Mouse (Mus musculus): ENCODE data around the gene Klf5.

The Klf5 gene

DNA sequence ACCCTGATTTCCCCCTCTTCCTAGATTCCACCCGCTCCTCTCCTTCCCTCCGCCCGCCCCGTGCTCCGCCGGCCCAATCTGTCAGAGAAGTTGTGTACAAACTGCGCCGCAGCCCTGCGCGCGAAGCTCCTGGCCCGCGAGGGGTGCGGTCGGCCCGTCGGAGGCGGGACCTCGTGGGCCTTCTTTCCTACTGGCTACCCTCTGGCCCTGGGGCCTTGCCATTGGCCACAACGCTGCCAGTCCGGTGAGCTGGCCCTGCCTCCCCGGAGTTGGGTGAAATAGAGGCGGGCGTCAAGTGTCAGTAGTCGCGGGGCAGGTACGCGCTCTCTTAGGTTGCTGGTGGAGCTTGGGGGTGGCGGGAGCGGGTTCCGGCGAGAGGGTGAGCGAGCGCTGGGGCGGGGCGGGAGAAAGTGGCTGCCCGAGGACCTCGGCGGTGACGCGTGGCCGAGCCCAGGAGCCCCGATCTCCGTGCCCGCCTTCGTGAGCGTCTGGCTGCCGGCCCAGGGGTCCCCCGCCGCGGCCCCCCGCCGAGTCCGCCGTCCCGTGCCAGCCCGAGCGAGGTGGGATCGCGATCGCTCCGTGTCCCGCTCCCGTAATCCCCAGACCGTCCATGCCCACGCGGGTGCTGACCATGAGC lies at the start of gene Klf5:
Gene Klf5, plus strand, starts transcription at position 307 of the 637 bp plus-strand sequence.
- DNase-seq (ENCODE audit: extremely low read depth, low read depth, low spot score), result no peak

DNA sequence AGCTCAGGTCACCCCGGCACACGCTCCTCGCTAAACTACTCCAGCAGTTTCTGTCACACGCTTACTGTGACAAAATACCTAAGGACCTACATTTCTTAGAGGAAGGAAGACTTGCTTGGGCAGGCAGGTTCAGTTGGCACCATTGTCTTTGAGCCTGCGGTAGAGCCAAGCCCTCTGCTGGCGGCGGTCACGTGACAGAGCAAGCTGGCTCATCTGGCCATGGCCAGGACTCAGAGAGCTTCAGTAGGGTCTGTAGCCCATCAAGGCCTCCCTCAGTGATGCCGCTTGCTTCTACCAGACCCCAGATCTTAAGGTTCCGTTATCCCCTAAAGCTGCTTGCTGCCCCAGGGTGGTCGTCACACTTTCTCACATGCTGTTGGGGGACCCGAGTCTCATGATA lies 36.5 kb upstream of the Klf5 start:
- no peak for DNase-seq (ENCODE audit: extremely low read depth, low read depth, low spot score)

DNA sequence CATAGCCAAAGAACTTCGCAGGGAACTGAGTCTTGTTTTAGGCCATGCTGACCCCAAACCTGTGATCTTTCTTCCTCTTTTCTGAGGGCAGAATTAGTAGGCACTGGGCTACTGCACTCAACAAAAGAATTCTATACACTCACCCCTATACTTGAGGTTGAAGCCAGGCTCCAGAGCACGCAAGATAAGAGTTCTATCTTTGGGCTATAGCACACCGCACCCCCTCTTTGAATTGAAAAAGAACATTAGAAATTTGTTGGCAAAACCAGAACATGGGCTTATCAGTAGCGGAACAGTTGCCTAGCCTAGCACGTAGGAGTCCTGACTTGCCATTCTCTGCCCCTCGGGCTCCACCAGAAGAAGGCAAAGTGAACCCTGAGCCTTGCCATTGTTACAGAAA lies 34.7 kb upstream of the Klf5 start:
- DNase-seq (ENCODE audit: extremely low read depth, low read depth, low spot score), result no peak

DNA sequence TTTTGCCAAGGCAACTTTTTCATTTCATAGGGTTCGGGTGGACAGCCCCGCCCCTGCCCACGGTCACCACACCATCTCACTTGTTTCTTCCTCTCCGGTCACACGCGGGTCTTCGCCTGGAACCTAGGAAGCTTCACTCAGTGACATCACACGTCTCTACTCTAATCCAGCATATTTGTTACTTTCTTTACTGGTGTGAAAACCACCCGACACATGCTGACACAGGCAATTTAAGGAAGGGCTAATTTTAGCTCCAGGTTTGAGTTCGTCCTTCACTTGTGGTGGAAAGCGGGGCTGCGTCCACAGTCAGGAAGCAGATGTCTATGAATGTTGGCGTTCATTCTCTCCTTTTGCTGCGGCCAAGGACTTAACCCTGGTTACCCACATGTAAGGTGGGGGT lies 32.7 kb upstream of the Klf5 start:
- DNase-seq (ENCODE audit: extremely low read depth, low read depth, low spot score), result no peak

DNA sequence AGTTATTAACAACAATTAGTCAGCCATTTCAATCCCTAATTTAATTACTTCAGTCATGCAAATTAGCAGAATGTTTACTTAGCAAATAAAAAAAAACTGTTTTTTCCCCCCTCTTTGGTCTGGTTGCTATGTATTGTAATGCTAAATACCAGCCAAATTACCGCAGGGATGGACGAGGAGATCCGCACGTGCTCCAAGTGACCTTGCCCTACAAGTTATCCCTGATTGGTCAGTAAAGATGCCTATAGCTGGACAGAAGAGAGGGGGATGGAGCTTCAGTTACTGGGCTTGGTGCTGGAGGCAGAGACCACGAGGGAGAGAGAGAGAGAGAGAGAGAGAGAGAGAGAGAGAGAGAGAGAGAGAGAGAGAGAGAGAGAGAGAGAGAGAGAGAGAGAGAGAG lies 31.7 kb upstream of the Klf5 start:
- no peak for DNase-seq (ENCODE audit: extremely low read depth, low read depth, low spot score)

DNA sequence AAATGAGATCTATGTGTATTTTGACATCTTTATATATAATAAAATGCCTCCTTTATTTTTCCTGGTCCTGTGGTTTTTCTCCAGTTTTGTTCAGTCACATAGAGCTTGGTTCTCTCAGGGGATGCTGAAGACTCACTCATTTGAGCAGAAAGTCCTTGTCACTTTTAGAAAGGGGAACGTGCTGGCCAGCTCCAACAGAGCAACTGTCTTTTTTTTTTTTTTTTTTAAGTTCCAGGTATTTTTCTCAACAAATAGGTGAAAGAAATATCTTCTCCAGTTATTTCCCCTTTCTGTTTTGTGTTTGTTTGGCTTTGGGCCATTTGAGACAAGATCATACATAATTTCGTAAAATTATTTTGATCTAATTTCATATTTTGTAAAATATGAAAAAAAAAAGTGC lies 24.4 kb upstream of the Klf5 start:
- DNase-seq (ENCODE audit: extremely low read depth, low read depth, low spot score), result no peak

DNA sequence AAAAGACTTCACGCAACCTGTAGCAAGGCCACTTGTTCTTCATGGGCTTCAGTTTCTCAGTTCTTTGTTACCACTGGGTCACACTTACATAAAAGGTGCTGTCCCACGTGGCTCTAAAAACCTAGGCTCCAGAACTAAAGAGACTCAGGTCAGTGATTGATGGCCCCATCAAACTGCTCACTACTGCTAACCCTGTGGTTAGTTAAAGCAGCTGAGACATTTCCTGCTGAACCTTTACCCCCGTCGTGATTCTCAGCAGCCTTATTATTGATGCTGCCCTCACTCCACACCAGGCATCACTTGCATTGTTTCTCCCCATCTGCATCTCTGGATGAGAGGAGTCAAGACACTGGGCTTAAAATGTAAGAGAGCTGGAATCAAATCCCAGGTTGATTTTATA lies 22.7 kb upstream of the Klf5 start:
- DNase-seq (ENCODE audit: extremely low read depth, low read depth, low spot score), result no peak

DNA sequence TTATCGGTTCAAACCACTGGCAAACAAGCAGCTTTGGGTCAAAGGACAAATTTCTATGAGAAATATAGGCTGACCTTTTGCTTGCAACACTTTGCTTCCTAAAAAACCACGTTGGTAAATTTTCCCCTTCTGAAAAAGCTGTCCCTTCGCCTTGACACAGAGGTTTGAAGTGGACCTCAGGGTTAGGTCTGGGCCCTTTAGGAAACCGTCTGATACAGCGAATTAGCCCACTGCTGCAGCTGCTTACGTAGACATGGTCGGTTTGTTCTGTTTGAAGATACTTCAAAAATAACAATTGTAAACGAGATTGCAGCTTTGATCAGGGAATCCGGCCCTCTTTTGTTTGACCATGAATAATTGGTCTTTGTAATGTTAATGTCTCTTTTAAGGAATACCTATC lies 20.2 kb upstream of the Klf5 start:
- no peak for DNase-seq (ENCODE audit: extremely low read depth, low read depth, low spot score)

DNA sequence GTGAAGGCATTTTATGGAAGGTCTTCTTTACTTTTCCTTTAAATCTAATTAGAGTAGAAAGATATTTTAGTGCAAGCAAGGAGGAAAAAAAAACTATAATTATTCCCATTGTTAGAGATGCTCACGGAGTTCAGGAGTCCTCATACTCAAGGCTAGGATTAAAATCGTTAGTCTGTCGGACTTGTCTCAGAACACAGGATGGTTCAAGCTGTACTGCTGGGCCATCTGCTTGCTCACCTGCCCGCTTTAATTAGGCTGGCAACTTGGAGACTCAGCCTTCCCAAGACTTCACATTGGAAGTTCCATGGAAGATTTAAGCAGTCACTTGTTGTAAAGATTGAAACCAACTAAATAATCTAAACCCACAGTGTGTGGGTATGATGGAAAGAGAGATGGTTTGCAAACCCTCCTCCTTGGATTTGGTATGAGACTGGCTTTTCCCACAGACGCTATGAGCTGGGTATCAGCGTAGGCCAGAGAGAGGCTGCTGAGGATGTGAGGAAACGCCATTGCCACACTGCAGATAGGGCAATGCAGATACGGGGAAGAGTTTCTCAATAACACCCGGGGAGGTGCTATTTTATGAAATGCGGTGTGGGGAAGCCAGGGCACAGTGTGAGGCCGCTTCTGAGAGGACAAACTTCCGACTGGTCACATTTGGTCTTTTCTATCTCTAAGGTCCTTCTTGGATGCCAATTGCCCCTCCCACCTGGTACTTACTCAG lies 19.6 kb upstream of the Klf5 start:
- DNase-seq (ENCODE audit: extremely low read depth, low read depth, low spot score), result no peak

DNA sequence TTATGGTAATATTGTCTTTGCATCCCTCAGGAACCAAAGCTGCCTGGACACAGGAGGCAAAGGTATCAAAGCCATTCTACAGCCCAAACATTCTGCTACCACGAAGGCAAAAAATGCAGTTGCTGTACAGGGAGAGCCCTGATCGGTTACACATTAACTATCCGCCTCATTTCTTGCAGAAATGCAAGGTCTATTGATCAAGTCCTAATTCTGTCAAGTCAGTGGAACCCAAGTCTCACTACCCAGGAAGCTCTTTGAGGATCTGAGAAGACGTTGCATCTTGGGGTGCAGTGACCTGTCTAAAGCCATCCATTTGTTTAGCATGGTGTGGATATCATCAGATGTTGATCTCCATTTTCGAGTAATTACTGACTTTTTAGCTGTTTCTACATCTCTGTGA lies 18.1 kb upstream of the Klf5 start:
- no peak for DNase-seq (ENCODE audit: extremely low read depth, low read depth, low spot score)

DNA sequence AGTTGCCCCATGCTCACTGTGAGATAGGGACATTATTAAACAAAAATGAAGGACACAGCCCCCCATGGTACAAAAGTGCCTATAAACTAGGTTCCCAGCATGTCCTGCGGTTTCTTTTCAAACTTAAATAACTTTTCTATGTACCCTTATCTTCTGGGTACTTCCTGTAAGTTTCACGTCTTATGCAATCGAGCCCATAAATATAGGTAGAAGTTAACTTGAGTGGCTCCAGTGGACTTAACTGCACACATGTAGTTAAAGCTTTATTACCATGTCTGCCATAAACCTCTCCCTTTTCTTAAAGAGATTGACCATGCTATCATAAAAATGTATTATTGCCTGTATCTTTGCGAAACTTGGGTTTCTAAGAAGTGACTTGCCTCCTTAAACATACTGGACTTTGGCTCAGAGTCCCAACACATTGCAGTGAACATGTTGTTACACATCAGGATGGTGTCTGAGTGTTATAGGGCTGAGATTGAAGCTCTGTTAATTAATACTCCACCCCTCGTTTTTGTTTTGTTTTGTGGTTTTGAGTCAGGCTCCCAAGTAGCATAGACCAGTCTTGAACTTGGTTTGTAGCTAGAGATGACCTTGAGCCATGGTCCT lies 17.6 kb upstream of the Klf5 start:
- no peak for DNase-seq (ENCODE audit: extremely low read depth, low read depth, low spot score)

DNA sequence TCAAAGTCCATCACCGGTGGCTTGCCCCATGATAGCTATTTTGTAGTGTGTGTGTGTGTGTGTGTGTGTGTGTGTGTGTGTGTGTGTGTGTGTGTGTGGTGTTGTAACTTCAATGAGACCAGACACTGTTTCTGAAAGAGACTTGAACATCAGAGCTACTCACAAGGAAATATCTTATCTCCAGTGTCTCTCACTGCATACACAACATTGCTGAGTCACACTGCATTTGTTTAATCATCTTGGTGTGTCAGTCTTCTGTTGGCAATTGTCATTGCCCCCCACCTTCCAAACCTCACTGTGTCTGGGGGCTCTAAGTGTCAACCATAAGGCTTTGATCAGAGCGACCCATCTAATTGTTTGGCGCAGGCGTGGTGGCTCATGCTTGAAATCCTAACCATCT lies 13.0 kb upstream of the Klf5 start:
- DNase-seq (ENCODE audit: extremely low read depth, low read depth, low spot score), result no peak

DNA sequence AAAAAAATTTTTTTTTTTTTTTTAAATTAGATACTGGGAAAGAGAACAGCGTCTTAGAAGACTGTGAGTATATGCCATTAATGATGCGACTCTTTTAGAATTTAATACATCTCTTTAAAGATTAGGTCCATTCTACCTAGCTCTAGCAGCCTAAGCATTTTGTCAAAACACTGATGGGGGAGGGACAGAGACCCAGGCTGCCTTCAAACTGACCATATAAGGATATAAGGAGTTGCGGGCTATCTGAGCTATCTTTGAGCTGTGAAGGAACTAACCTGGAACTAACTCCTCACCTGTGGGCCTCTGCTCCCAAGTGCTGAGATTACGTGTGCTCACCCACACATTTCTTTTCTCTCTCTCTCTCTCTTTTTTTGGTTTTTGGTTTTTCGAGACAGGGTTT lies 6.3 kb upstream of the Klf5 start:
- DNase-seq (ENCODE audit: extremely low read depth, low read depth, low spot score), result no peak

DNA sequence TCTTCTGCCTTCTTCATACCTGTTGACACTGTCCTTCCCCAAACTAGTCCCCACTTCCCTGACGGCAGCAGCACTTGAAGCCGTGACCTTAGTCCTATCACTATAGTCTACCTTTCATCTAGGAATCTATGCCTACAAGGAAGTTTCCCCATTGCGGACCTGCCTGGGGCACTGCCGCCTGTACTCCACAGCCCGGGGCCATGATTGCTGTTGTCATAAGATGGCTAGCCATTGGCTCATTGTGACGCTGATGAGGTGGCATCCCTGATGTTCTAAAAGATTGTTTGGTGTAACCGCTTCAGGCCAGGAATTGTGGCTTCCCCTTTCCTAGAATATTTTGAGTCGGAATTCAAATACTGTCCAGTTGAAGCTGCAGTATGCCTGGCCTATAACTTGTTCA lies 4.1 kb upstream of the Klf5 start:
- DNase-seq (ENCODE audit: extremely low read depth, low read depth, low spot score), result no peak

DNA sequence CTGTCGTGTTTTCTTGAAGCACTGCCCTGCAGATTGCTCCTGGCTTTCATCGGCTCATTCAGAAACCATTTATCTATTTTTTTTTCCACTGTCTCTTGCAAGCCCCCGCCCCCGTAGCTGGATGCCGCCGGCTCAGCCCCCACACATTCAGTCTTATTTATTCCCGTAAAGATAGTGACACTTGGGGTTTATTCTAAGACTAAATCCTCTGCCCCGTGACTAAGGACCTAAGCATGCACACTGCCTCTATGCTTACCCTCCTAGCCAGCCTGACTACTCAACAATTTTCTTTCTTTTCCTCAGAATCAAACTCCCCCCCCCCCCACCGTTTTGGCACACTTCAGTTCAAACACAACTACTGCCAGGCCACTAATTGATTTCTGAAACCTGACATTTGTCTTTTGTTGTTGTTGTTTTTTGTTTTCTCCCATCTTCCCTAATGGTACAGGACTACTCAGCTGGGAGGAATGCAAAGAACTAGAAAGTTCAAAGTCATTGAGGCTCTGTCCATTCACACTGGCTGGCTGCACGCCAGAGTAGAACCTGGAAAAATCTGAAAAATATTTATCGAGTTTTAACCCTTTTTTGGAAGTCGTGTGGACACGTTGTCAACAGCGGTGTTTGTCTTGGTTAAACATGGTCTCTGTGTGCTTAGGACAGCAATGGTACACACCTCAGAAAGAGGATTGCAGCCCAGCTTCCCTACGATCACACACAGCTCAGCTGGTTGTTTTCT lies 2.7 kb upstream of the Klf5 start:
- no peak for DNase-seq (ENCODE audit: extremely low read depth, low read depth, low spot score)

DNA sequence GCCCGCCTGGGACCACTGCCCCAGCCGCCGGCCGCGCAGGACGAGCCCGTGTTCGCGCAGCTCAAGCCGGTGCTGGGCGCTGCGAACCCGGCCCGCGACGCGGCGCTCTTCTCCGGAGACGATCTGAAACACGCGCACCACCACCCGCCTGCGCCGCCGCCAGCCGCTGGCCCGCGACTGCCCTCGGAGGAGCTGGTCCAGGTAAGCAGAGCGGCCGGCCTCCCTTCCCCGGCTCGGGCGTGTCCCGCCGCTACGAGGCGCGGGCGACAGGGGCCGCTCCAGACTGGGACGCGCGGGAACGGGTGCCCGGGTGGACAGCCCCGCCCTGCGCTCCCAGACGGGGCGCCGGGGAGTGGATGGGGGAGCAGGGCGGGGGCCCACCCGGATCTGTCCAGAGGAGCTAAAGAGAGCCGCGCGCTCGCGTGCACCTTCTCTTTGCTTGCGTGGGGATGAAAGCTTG lies 561 bp downstream of the Klf5 start:
- no peak for DNase-seq (ENCODE audit: extremely low read depth, low read depth, low spot score)

DNA sequence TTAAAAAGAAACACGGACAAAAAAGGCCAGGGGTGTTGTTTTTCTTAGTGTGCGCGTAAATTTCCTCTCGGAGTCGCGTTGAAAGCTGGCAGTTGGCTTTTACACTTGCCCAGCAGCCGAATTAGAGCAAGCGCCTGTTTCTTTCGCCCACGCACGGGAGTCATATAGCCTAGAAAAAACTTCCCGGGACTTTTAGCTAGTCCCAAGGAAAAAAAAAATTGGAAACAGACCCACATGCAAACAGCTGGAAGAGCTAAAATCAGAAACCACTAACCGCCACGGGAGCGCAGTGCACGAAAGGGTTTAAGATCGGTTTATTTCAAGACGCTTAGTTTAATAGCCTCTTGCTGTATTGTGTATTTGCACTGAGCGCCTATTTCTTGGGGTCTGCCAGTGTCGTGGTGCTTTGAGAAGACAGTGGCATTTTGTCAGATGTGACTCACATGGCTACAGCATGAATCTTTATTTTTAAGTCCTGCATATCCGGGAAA lies 1.3 kb downstream of the Klf5 start:
- no peak for DNase-seq (ENCODE audit: extremely low read depth, low read depth, low spot score)

DNA sequence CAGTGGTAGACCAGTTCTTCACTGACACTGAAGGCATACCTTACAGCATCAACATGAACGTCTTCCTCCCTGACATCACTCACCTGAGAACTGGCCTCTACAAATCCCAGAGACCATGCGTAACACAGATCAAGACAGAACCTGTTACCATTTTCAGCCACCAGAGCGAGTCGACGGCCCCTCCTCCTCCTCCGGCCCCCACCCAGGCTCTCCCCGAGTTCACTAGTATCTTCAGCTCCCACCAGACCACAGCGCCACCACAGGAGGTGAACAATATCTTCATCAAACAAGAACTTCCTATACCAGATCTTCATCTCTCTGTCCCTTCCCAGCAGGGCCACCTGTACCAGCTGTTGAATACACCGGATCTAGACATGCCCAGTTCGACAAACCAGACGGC lies 3.0 kb downstream of the Klf5 start:
- DNase-seq (ENCODE audit: extremely low read depth, low read depth, low spot score), result no peak

DNA sequence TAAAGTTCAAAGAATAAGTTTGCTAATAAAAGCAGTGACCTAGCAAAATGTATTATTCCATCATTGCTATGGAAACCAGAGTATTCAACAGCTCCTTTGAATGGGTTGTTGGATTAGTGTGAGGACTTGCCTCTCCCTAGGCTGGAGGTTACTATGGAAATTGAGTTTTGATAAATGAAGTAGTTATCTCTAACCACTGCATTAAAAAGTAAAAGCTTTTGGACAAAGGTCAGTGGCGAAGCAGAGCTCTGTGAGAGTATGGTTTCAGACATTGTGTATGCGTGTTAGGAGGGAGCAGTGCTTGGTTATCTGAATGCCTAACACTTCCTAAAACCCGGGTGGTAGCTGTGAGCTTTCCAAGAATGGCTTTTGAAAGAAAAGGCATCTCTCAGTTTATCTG lies 5.9 kb downstream of the Klf5 start:
- DNase-seq (ENCODE audit: extremely low read depth, low read depth, low spot score), result no peak

DNA sequence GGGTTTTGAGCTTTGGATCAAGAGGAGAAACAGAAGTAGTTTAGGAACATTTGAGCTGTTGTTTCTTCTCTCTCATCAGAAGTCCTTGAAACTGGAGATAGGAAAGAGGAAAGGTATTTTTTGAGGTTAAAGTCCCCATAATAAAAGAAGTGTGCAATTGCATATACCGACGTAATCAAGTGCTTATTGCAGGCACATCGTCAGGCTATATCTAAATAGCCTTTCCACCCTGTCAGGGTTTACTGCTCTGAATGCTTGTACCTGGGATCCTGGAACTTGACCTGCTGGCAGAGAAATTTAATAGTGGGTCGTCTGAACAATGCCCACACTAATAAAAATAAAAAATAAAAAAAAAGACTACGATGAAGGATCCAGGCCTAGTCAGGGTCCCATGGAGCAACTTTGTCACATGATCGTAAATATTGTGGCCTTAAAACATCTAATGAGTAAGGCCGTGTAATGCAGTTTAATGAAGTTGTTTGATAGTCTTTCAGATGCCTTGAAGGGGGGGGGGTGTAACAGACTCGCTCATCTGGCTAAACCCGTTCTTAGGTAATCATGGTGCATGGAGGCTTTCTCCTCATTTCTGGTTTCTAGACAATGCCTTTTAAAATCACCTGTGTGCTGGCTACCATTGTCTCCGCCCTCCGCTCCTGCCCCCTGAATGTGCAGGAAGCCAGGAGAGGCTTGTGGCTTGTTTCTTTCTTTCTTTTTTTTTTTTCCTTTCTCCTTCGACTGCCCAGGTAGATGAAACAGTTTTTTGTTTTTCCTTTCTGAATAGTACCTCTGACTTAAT lies 6.7 kb downstream of the Klf5 start:
- DNase-seq (ENCODE audit: extremely low read depth, low read depth, low spot score), result no peak

DNA sequence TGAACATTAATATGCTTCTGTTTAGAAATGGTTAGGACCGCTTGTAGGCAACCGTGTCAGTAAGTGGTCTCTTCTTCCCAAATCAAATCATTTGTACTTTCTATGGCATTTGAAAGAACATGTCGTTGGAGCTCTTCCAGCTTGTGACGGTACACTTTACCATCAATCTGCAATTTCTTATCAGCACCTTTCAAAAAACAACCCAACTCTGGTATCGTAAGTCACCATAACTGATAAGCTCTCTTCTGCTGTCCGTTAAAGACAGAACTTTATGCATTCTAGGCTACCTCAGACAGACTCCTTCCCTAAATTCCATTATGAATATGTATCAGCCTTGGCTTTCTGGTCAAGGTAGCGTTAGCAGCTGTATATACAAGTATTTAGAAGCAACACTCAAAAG lies 7.9 kb downstream of the Klf5 start:
- DNase-seq (ENCODE audit: extremely low read depth, low read depth, low spot score), result no peak

All from fat pad, adult 2 months (tissue).